Mouse (Mus musculus) liver (tissue): ENCODE results near the gene Neo1.
"Not testable (repeated sequence)": the region's sequence is repeated elsewhere in the genome, so short reads cannot be mapped to it uniquely, and the experiment has no call there.

Experiments
- DNase-seq: peaks from one replicate; pipeline ENCODE4 v3.0.0-alpha.2; 2020; ENCODE audit warnings: mixed read lengths

Neo1 gene

DNA sequence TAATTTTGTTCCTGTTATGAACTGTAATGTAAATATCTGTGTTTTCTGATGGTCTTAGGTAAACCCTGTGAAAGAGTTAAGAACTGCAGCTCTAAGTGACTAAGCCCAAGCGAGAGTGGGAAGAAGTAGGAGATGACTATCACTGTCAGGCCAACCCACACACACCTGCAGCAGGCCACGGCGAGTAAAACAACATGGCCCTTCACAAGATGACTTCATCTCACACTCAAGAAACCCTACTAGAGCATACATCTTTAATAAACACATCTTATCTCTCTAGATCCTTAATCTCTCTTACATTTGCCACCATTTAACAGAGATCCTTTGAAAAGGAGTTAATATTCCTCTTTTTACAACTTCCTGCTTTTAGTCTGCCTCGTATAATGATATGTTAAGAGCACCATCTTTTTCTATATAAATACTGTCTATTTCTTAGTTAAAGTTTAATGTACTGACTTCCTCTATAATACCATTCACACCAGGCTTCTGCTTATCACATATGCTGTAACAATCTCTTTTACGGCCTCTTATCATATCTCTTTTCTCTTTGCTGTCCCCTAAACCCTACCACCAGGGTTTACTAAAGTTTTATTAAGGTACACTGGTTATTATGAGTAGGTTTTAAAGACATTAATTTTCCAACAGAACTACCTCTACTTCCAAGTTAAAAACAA is 46.8 kb downstream of the Neo1 start:
- no peak for DNase-seq

DNA sequence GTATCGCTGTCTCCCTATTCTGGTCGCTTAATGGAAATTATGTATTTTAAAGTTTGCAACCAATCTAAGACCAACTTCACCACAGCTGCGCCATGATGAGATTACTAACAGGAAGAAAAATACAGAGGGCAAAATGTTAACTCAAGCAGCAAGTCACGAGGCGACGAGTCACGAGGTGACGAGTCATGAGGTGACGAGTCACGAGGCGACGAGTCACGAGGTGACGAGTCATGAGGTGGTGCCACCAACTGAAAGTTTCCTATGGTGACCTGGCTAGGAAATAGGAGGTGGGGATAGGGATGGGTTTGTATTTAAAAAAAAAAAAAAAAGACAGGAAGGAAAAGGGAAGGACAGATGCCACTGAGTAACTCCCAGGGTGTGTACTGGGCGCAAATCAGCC is 57.2 kb downstream of the Neo1 start:
- peak; percentile 13 for DNase-seq

DNA sequence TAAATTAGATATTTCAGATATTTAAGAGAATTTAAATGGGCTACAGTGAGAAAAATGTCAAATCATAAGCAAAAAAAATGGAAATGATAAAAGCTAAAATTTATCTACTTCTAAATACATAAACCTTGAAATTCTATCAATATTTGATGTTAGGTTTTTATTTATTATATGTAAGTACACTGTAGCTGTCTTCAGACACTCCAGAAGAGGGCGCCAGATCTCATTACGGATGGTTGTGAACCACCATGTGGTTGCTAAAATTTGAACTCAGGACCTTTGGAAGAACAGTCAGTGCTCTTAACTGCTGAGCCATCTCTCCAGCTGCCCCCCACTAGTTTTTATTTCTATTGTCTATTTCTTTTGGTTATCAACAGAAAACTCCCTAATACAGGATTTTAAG is 65.1 kb downstream of the Neo1 start:
- not testable (repeated sequence) for DNase-seq

DNA sequence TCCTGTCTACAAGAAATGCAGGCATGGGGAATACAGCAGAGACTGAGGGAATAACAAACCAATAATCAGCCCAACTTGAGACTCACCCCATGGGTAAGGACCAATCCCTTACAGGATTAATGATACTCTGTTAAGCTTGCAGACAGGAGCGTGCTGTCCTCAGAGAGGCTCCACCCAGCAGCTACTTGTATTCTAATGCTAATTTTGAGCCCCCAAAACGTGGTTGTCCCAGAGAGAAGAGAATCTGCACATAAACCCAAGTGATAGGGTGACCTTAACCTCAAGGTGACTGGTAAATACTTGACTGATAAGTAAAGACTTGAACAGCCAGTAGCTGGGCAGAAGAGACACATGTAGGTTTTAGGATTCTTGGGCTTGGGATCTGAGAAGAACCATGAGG is 68.9 kb downstream of the Neo1 start:
- no peak for DNase-seq

DNA sequence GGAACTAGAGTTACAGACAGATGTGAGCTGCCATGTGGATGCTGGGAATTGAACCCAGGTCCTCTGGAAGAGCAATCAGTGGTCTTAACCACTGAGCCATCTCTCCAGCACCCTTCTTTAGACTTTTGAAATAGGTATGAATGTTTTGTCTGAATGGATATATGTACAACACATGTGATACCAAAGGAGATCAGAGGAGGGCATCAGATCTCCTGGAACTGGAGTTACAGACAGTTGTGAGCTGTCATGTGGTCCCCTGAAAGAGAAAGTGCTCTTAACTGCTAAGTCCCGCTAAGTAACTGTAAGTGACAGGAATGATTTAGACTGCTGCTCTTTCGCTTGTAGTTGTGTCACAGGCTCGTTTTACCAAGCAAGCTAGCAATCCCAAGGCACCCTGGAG is 80.7 kb downstream of the Neo1 start:
- no peak for DNase-seq

DNA sequence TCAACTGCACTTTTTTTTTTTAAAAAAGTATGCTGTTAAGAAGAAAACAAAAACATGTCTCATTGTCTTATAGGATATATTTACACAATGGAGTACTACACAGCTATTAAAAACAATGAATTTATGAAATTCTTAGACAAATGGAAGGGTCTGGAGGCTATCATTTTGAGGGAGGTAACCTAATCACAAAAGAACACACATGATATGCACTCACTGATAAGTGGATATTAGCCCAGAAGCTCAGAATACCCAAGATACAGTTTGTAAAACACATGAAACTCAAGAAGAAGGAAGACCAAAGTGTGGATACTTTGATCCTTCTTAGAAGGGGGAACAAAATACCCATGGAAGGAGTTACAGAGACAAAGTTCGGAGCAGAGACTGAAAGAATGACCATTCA is 90.3 kb downstream of the Neo1 start:
- not testable (repeated sequence) for DNase-seq

DNA sequence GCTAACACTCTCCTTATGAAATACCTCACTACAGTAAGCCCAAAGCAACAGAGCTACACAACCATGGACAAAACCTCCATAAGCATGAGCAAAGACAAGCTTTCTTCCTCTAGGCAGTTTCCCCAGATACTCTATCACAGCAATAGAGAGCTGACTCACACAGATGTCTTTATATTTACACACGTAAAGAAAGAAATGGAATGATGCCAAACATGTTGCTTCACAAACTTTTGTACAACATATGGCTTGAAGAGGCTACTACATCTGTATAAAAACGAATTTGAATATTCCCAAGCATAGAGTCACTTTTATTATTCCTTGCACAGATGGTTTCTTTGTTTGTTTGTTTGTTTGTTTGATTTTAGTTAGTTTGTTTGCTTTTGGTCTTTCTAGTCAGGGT is 101.5 kb downstream of the Neo1 start:
- DNase-seq: no peak

DNA sequence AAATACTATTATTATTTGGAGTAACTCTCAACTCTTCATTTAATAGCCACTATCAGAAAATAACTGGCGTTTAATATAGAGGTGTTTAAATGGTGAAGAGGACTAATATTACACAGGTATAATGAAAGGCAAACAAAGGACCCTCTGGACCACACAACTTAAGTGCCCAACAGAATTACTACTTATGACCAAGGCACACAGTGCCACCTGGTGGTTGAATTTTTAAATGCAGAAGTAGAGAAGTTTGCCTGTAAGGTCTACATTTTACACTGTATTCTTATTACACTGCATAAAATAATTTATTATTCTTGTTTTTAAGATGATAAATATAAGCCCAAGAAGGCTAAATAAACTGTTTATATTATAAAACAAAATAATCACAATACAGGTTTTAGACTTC is 108.1 kb downstream of the Neo1 start:
- DNase-seq: peak; percentile 9

DNA sequence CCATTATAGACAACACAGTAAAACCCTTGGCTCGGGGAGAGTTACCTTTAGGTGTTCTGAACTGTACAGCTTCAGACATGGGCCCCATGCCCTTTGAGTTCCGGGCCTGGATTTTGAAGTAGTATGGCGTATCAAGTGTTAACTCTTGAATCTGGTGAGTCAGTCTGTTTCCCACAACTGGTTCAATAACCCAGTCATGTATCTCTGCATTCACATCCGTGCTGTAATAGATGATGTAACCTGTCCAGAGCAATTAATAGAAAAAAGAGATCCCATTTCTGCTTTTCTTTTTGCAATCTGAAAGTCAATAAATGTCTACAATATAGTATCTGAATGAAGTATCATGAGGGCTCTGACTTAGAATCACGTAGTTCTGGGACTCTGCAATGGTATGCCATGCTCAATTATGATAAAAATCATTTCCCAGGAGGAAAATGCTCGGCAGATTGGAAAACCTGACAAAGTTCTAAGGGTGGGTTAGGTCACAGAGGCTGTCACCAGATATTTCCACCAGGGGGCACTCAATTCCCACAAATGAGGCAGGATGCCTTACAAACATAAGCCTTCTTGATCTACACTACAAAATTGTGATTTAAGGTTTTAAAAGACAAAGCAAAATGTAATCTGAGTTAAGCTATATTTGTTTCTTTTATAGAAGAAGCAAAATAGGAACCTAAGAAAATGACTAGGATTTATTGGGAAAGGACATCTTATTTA is 133.2 kb downstream of the Neo1 start:
- peak; percentile 39 for DNase-seq

DNA sequence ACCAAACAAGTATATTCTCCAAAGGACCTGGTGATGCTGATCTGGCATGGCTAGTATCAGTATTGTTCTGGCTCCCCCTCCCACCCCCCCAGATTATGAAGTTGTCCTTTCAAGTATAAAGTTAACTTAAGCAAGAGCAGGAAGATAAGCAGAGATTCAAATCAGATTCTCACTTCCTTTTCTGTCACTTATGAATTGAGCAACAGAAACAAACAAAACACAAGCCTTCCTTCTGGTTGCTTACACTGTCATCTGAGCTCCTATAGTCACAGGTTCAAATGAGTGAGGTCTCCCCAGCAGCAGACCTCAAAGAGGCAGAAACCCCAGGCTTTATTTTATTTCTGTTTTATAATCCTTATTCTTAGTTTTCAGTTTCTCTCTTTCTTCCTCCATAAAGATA is 136.6 kb downstream of the Neo1 start:
- no peak for DNase-seq

DNA sequence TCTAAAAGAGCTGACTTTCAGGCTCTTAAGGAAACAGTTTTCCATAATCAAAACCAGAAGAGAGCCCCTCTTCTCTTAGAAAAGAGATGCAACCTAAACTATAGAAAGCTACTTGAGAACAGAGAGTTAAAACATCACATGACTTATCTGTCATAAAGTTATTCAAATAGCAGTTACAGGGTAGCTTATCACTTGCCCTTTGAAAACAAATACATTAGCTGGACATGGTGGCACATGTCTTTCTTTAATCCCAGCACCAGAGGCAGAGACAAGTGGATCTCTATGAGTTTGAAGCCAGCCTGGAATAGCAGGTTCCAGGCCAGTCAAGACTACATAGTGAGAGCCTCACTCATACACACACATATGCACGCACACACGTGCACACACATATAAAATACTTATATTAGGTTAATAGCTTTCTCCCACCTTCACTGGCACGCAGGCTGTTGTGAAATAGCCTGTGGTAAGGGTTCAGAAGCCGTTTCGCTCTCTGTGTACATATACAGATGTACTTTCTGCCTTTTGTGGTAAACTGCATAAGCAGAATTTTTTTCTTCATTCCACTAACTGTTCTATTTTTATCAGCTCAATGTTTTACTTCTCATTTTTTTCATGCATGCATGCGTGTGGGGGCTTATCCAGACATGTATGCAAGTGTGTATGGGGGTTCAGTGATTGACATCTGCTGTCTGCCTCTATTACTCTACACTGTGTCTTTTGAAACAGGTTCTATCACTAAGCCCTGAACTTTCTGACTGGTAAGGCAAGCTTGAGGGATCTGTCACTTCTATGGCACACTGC is 144.2 kb downstream of the Neo1 start:
- no peak for DNase-seq

DNA sequence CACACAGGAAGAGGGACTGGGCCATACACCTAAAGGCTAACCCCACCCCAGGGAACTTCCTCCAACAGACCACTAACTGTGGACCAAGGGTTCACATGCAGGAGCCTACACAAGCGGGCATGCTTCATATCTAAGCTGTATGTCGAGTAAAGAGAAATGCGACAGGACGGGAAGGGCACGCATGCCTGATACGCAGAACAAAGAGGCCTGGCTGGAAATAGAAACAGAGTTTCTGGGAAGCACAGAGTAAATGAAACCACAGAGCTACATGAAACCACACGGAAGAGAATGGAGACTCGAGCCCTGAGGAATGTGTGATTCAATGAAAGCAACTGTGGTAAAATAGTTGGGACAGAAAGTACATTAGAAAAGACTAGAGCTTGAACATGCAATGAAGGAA is 145.3 kb downstream of the Neo1 start:
- DNase-seq: no peak

DNA sequence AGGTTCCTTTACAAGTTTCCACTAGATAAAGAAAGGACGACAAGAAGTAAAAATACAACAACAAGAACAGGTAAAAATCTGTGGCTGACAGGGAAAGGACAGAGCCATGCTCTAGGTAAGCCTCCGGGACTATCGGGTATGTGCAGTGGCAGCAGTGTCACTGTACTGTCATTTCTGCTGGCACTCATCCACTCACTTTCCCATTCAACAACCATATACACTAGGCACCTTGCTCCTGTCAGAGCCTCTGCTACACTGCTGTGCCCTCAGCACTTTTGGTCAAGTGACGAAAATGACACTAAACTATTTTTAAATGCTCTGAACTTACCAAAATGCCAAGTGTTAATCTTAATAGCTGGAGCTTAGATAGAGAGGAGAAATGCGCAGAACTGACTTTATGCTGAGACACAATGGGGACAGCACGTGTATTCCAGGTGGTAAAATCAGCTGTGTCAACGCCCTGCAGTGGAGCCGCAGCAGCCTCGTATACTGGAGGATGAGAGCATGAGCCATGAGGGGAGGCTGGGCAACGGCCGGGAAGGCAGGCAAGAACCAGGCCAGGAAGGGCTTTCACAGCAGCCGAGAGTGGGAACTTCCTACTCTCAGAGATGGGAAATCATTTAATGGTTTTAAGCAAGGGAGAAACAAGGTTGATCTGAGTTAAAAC is 146.3 kb downstream of the Neo1 start:
- no peak for DNase-seq

DNA sequence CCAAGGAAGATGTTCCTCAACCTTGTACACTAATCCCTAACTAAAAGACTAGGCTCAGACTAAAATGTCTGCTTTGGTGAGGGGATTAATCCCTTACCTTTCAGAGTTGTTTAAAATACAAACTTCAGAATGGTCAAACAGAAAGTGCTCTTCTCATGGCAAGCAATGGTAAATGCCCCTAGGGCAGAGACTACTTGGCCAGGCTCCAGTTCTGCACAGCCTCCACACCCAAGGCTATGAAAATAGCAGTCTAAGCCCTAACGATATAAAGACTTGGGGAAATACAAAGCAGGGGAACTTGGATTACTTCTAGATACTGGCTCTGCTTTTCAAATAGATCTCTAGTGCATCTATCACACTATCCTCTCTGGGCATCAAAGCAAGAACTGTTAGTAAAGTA is 153.6 kb downstream of the Neo1 start:
- no peak for DNase-seq

DNA sequence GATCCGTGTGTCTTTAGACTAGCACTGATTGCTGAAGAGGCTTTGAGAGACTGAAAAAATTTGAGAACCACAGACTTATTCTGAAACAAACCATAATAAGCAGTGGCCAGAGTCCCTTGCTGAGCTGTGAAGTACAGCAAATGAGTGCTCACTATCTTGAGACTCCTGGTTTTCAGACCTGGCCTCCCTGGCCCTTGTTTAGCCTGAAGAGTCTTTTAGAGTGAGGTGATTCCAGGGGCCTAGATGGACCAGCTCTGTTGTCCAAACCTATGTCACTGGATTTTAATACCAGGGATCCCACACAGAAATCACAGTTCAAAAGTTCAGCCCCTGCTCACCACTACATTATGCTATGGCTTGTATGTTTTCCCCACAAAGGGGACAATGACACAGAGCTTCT is 156.4 kb downstream of the Neo1 start:
- DNase-seq: no peak

DNA sequence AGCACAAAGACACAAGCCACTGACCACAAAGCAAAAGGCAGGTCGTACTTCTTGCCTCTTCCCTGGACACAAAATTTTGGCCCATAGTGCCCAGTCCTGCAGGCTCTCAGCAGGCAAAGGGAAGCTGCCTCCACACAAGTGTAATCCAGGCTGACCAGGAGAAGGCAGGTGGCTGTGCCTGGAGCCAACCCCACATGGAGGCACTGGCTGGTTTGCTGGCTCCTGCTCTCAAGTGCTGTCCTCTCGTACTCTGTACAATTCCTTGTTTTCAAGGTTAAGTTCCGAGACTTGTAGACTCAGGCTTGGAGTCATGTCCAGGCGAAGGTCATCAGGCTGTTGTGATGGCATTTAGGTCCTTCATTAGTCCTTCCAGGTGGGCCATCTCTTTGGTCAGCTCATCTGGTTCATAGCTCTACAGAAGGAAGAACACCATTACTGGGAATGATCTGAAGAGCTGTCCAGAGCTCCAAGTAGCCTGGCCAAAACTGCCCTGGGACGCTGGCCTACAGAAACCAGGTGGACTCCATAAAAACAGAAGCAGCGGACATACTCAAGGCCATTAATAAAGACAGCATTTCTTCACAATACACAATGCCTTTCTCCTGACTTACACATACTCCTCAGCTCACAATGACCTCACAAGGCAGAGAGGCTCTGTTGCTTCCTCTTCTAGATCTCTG is 159.2 kb downstream of the Neo1 start:
- DNase-seq: no peak

DNA sequence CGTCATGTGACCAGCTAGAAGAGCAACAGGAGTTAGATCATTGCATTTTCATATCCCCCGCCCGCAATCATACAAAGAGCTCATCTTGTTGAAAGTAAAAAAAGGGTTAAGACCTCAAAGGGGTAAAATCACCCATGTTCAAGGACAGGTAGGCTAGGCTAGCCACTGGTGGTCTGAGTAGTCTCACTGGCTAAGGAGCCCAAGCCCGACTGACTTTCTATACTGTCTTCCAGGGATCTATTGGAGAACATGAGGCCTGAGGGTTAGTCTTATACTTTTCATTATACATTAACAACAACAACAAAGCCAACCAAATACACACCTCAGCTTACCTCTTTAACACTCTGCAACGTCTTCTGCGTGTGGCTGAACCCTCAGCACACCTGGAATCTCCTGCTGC is 160.8 kb downstream of the Neo1 start:
- no peak for DNase-seq

DNA sequence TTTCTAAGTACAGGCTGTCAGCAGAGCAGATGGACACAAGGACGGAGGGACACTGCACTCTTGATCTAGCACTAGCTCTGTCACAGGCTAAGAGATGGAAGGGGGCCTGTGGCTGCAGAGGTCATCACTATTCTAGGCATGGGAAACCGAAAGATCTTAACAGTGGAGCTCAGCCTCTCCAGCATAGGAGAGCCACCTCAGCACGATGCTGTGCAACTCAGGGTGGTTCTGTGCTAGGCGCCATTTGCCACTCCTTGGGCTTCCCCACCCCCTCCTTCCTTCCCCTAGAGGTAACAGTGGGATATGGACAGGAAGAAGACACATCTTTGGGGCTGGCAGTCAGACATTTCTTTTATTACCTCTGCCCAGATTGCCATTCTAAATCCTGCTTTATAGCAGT is 161.9 kb downstream of the Neo1 start:
- no peak for DNase-seq

DNA sequence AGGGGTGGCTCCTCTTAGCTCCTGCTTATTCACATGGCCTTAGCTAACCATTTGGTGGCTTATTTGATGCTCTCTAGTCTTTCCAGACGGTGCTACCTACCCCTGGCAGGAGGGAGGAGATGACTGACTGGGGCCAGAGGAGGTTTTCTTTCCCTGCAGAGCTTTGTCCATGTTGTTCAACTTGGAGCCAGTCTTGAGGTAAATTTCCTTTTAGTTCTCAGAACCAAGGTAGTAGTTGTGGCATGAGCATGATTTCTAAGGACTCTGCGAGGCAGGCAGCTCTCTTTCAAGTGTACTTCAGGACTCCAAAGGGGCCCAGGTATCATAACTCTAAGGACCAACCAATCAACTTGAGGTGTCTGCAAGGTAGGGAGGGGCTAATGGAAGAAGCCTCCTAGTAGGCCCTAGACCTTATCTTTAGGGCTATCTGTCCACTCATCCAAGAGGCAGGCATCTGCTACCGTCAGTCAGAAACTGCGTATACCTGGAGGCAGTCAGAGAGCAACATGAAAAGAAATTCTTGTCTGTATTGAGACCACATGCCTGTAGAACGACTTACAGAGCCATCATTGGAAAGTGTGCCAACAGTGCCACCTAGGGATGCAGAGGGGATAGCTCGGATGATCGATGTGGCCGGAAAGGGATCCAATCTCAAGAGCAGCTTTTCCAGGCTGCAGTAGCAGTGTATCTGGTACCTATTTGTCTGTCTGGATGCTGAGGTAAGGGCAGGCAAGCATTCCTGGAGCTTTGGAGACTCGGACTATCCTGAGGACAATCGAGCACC is 162.5 kb downstream of the Neo1 start:
- peak; percentile 49 for DNase-seq

DNA sequence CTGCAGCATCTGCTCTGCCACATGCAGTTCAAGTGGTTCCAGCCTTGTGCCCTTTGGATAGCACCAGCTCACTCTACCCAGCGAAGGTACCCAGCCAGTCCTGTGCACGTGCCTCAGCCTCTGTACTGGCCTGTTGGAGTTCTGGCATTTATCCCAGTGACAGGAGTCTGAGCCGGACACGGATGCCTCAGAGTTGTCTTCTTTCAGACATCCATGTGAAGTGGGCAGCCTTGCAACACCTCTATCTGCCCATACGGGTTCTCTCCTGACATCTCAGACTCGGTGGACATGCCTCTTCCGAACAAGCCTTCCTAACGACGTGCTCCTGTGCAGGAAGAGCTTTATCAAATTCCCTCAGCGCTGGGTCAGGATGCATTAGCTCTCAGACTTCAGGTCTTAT is 165.1 kb downstream of the Neo1 start:
- no peak for DNase-seq

DNA sequence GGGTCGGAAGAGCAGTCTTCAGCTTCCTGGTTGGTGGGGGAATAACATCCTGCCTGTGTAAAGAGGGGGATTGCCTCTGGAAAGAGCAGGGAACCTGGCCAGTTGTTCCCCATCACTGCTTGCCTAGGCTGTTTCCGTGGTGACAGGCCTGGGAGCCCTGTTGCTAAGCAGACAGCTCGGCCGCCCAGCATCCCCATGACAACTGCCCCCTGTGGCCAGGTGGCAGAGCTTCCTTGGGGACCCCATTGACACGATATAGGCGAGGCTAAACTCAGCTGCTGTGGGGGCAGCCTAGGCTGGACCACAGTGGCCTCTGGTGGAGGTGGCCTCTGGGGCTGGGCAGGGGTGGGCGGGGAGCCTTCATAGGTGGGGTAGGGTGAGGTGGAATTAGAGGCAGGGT is 172.4 kb downstream of the Neo1 start:
- DNase-seq: no peak

DNA sequence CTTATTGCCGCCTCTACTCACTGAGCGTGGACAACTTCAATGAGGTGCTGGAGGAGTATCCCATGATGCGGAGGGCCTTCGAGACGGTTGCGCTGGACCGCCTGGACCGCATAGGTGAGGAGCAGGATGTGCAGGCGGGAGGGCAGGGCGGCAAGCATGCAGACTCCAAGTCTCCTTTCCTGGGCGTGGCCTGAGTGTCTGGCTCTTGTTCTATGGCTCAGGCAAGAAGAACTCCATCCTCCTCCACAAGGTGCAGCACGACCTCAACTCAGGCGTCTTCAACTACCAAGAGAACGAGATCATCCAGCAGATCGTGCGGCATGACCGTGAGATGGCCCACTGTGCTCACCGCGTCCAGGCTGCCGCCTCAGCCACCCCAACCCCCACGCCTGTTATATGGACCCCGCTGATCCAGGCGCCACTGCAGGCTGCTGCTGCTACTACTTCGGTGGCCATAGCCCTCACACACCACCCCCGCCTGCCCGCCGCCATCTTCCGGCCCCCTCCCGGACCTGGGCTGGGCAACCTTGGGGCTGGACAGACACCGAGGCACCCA is 177.1 kb downstream of the Neo1 start:
- DNase-seq: no peak
